Mouse (Mus musculus) megakaryocyte, embryonic 14.5 days (primary cell): ENCODE measurements at regions not wholly inside any gene's neighbourhood (a gene's known extent, or its start where the extent isn't known, plus 50 kb on each side); places are given as distances from the start of the nearest gene placed in this dataset.

ENCODE experiments used
- FLI1 ChIP-seq: IDR thresholded peaks from 2 replicates; pipeline ENCODE4 v1.6.1; 2012; ENCODE audit warnings: low read length, inconsistent platforms, mixed read lengths
- GATA1 ChIP-seq: IDR thresholded peaks from 3 replicates; pipeline ENCODE4 v1.6.1; 2012; ENCODE audit warnings: mixed read lengths, low read length, inconsistent platforms, borderline replicate concordance

GRCm38 (mm10) chrX:9777498-9777897, 69.2 kb upstream of the Hypm start:
- TF ChIP-seq GATA1, result no peak
- TF ChIP-seq FLI1, result no peak
